Mouse (Mus musculus) ES-Bruce4 (cell line): ENCODE measurements around the gene Slc16a11.

Experiments used
- CTCF ChIP-seq: IDR thresholded peaks from one replicate; pipeline ENCODE4 v1.8.1; 2011; ENCODE audit warnings: low read depth, low read length
- EP300 ChIP-seq: IDR thresholded peaks from 2 replicates; pipeline ENCODE4 v1.6.1; 2011; ENCODE audit warnings: low read depth, low read length; ENCODE audit not compliant: insufficient read depth
- POLR2A ChIP-seq: IDR thresholded peaks from one replicate; pipeline ENCODE4 v1.8.1; 2011; ENCODE audit warnings: low read length; ENCODE audit not compliant: insufficient read depth

DNA sequence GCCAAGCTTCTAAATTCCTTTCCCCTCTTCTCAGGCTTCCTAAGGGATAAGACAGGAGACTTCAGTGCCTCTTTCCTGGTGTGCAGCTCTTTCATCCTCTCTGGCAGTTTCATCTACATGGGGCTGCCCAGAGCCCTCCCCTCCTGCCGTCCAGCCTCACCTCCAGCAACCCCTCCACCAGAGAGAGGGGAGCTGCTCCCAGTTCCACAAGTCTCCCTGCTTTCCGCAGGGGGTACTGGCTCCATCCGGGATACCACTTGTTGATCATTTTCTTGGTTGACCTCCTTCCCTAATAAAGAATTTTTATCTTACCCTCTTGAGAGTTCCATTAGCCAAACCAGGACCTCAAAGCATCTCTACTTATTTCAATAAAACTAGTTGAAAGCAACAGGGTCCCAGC lies 3.6 kb downstream of the Slc16a11 start:
- no peak for TF ChIP-seq CTCF
- TF ChIP-seq EP300 = no peak
- no peak for TF ChIP-seq POLR2A
